Mouse (Mus musculus): Measurements from ENCODE around the gene Thap7.

Thap7 gene

DNA sequence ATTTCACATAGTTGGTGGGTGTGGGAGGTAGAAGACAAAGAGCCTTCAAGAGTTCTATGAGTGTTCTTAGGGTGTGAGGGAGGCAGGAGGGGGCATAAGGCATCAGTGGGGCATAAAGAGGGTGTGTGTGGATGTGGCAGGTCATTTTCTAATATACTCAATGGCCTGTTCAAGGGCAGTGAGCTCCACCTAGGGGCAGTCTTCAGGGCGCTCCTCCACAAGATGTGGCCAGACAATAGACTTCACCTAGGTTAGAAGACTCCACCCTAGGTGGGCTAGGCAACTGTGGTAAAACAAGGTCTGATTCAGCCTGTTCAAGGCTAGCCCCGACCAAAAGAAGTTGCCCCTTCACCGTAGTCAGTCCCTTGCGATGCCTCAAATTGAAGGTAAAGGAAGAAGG lies 1.3 kb upstream of the Thap7 start:
- peak; percentile 59 for DNase-seq (ENCODE audit: low read depth)

DNA sequence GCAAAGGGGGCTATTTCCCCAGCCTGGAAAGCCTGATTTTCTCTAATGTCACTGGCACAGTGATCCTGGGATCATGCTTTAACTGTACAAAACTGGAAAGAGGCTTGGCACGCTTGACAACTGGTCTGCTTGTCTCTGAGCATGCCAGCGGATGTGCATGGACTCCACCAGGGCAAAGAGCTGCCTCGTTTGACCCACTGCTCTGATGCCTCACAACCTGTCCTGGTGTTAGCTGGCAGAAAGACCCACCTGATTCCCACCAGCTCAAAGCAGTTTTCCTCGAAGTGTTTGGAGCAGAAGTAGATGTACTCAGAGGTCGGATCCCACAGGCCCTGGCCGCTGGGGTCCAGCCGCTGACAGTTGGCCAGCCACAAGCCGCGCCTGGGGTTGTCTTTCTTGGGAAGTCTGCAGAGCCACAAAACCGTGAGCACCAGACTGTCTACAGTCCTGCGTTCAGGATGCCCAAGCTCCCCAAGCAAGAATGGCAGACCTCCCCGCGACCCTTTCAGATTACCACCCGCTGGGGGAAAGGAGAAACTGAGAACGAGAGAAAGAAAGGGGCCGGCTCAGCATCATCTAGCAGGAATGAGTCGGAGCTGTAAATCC lies 852 bp downstream of the Thap7 start:
- no peak for DNase-seq (ENCODE audit: low read depth)

DNA sequence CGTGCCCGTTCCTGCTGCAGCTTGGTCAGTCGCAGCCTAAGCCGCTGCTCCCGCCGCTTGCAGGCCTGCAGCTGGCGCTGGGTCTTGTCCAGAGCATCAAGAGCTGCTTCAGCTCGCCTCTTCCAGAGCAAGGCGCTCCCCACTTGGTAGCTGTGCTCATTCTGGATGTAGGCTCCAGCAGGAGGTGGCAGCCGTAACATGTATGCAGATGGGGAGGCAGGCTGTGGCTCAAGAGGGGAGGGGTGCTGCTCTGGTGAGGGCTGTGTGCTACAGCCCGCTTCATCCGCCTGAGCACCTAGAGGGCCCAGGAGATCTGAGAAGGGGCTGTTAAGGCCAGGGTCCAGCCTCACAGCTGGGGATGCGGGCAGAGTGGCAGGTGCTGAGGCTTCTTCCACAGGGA lies 2.7 kb downstream of the Thap7 start:
- DNase-seq (ENCODE audit: low read depth), result no peak

DNA sequence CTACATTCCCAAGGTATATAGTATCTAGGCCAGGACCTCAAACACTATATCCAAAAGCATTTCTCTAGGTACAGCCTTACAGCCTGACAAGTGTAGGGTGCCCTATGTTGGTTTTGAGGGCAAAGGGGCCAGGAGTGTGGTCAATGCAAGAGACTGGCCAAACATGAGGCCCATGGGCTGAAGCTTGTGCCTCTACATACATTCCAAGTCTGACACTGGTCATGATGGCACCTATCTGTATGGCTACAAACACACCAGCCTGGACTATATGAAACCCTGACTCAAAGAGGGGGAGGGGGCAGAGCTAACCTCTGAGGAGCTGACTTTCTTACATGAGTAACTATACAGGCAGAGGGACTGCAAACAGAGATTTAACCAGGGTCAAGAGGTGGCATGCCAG lies 3.3 kb downstream of the Thap7 start:
- DNase-seq (ENCODE audit: low read depth), result no peak

DNA sequence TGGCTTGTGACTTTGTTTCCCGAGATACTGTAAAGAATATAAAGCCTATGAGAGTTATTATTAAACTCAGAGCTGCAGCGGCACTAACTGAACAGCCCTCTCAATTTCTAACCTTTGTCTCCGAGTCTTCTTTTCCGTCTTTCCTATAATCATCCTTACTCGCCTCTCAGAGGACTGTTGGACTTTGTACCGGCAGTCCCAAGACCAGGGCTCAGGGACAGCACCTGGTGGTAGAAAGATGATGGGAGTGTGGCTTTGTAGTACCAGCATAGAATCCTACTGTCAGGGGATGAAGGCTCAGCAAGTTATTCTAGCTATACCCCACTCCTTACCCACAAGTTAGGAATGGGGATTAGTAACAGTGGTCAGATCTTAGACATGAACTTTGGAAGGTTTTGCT lies 4.7 kb downstream of the Thap7 start:
- no peak for DNase-seq (ENCODE audit: low read depth)

DNA sequence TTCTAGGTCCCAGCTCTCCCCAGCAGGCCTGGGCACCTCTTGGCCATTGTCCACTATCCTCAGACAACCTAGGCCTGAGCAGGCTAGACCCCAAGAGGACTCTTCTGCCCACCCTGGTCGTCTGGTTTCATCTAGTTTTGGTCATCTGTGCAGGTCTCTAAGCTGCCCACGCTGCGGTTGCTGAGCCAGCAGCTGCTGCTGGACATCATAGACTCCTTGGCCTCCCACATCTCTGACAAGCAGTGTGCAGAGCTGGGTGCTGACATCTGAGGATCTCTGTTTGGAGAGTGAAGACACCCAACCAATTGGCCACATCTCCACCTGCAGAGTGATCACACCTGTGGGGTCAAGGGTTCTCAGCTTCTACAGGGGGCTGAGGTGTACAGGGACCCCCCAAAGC lies 5.4 kb downstream of the Thap7 start:
- no peak for DNase-seq (ENCODE audit: low read depth)

DNA sequence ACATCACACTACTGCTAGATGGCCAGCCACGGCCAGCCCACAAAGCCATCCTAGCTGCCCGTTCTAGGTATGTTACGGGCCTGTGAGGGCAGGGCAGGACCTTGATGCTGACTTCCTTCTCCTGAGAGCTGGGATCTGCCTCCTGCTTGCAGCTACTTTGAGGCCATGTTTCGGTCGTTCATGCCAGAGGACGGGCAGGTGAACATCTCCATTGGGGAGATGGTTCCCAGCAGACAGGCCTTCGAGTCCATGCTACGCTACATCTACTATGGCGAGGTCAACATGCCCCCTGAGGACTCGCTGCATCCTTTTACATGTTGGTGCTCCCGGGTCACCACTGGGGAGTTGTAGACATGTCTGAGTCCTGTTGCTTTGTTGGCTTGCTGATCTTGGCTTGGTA lies 6.8 kb downstream of the Thap7 start:
- DNase-seq (ENCODE audit: low read depth), result no peak

DNA sequence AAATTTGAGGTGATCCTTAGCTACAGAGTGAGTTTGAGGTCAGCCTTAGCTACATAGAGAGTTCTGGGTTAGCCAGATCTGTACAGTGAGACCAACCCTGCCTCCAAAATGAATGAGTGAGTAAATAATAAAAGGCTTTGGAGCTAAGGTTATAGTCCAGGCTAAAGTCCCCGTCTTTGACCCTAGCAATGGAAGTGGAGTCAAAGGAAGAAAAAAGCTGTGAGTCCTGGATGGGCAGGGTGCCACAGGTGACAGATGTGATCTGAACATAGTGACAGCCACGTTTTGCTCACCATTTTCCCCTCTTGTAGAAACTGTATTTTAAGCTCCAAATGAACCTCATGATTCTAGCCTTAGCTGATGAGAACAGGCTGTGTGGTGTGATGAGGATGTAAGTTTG lies 12.0 kb downstream of the Thap7 start:
- no peak for DNase-seq (ENCODE audit: low read depth)

DNA sequence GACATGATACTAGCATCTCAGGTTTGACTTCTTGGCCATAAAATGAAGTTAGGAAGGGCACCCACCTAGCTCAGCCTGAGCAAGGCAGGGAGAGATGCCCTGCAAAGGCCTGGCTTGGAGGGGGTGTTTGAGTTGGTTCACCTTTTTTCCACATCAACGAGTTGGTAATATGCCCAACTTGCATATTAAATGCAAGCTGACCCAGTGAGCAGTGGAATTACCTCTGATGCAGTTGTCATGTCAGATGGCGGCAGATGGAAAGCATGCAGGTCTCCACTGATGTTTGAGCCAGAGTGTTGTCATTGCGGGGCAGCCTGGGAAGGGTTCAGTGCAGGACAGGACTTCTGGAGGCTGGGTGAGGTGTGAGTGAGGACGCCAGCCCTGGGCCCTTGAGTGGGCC lies 19.5 kb downstream of the Thap7 start:
- DNase-seq (ENCODE audit: low read depth), result no peak

DNA sequence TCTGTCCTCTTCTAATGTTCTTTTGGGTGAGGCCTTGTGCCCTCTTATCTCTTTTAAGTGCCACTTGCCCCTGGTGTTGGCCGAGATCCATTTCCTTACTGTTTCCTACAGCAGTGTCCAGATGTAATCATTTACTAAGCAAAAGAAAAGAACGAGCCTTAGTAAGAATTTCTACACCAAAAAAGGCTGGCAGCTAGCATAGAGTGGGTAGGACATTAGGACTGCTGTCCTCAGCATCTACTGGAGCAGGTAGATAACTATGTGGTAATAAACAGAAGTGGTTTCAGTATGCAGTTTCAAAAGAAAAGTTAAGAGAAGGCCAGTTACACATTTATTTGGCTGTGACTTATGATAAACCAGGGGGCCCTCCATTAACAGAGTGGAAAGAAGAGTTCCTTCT lies 20.2 kb downstream of the Thap7 start:
- DNase-seq (ENCODE audit: low read depth), result no peak

DNA sequence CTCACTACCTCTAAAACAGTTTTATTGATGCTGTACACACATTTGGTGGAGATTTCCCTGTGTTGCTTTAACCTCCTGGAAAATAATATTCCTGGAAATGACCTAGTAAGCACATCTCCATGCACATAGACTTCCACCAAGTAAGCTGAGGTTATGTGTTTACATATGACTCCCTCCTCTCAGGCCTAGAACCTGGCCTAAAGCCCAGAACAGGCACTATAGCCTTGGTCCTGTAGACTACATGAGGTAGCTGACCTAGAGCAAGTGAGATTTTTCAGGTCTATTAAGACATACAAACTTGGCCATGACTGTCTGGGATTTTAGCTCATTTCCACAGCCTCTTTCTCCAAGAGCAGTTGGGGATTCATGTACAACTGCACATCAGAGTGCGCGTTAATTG lies 20.8 kb downstream of the Thap7 start:
- DNase-seq (ENCODE audit: low read depth), result peak; percentile 64

DNA sequence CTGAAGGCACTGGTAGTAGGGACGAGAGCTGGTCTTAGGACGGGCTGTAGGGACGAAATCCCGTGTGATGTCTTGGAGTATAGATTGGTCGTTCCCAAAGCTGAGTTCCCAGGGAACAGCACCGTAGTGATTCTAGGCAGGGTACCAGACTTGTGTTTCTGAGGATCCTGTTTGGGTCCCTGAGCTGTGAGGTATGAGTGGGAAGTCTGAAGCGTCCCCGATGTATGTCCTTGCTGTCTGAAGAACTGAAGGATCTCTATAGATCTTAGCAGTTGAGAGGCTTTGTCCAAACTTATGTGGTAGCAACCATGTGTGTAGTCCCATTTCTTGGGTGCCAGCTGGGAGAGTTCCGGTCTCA lies 21.7 kb downstream of the Thap7 start:
- DNase-seq (ENCODE audit: low read depth), result no peak

DNA sequence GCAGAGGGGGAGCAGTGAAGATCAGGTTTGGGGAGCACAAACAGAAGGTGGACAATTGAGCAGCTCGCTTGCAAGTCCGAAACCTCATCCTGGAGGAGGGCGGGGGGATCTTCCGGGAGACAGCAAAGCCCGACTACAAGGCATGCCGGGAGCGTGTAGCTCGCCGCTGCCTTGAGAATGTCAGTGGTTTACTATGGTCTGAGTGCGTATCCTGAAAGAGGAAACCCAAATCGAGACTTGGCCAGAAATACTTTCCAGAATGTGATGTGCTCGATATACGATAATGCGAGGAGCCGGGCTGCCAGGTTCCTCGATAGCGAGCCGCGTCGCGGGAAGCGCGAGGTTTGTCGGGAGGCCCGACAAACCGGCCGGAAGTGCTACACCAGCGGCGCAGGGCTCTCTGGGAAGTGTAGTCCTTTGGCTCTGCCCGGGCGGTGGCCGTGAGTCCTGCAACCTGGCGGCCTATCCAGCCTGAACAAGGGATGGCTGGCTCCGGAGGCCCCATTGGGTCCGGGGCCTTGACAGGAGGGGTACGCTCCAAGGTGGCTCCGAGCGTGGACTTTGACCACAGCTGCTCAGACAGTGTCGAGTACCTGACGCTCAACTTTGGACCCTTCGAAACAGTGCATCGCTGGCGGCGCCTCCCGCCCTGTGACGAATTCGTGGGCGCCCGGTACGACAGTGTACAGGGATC lies 22.2 kb downstream of the Thap7 start, which contains the start of gene Lztr1:
Gene Lztr1, plus strand, starts transcription at position 143 of the 694 bp plus-strand sequence.
- peak; percentile 93 for DNase-seq (ENCODE audit: low read depth)

DNA sequence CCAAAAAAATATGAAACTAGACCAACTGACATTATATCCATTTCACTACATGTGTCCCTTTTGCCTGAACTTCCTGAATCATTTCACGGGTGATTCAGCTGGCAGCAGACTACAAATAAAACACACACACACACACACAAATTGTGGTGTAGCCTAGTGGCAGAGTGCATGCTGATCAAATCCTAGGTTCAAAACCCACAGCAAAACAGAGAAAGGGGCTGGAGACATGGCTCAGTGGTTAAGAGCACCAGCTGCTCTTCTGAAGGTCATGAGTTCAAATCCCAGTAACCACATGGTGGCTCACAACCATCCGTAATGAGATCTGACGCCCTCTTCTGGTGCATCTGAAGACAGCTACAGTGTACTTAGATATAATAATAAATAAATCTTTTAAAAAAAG lies 22.9 kb downstream of the Thap7 start:
- DNase-seq (ENCODE audit: low read depth), result peak; percentile 28

DNA sequence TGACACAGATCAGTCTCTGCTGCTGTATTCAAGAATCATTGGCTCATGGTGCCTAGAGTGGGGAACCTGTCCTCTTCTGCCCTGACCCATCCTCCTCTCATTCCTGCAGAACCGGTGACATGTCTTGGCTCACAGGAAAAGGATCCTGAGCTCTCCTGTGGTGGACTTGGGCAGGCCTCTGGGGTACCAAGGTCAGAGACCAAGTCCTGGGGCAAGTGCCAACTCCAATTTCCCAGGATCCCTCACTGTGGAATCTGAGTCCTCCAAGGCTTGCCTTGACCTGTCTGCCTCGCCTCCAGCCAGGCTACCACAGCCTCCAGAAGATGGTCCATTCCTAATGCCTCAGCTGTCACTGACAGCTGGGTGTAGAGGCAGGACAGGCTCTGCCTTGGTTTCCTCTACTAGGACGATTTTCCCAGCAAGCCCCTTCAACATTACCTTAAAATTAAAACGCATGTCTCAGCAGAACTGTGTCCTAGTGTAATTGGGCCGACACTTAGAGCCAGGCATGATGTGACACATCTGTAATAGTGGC lies 23.9 kb downstream of the Thap7 start:
- DNase-seq (ENCODE audit: low read depth), result no peak

DNA sequence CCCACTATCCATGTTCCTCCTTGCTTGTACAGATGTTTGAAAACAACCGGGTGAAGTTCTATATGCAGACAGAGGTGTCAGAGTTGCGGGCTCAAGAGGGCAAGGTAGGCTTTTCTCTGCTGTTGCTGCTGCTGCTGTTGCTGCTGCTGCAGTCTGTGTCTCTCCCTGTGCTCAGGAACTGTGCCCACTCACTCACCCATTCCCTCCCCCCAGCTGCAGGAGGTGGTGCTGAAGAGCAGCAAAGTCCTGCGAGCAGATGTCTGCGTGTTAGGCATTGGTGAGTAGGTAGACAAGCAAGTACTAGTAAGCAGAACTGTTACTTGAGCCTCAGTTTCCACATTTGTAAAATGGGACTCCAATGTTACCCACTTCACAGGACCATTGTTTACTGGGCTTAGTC lies 28.3 kb downstream of the Thap7 start:
- no peak for DNase-seq (ENCODE audit: low read depth)

DNA sequence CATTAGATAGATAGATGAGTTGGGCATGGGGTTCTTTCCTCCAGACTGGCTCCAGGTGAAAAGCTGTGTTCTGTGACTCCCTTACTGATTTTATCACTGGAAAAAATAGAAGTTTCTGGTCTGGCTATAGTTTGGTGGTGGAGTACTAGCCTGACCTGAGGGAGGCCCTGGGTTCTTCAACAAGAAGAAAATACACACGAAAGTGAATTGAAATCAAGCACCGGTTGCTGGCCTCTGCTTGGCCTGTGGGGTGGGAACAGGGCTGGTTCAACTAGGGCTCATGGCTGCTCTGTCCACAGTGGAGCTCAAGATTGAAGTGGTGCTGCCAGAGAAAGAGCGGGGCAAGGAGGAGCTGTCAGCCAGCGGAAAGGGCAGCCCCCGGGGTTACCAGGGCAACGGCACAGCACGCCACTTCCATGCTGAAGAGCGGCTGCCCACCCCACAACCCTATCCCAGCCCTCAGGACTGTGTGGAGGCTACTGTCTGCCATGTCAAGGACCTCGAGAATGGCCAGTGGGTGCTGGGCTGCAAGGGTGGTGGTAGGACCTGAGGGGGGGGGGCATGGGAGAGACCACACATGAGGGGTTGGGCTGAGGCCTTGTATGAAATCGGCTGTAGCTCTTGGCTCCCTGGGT lies 31.6 kb downstream of the Thap7 start:
- no peak for DNase-seq (ENCODE audit: low read depth)

DNA sequence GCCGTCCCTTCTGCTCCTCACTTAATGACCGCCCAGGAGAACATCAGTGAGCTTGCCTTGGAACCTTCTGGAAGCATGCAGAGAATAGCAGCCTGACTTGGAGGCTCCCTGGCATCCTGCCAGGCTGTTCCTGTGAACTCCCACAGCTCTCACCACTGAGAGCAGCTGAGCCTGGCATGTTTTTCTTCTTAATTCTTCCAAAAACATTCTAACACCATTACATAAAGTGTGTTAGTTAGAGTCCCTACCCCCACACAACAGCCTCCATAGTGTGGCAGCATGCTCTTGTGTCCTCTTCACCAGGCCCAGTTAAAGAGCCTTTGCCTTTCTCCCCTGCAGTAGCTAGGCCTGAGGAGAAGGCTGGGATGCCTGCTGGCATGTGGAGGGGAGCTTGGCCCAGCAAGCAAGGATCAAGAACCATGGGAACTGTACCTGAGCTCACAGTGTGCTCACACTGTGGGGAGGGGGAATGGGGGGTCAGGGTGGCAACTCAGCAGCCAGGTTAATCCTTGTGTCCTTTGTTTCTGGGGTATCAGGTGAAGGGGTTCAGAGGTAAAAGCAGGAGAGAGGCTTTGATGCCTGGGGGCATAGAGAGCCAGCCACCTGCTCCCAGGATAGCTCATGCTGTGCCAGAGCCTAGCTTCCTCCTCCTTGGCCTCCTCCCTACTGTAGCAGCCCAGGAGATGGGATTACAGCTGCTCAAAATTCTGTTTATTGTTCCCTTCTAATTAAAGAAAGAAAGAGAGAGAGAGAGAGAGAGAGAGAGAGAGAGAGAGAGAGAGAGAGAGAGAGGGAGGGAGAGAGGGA lies 34.2 kb downstream of the Thap7 start:
- peak; percentile 83 for DNase-seq (ENCODE audit: low read depth)

DNA sequence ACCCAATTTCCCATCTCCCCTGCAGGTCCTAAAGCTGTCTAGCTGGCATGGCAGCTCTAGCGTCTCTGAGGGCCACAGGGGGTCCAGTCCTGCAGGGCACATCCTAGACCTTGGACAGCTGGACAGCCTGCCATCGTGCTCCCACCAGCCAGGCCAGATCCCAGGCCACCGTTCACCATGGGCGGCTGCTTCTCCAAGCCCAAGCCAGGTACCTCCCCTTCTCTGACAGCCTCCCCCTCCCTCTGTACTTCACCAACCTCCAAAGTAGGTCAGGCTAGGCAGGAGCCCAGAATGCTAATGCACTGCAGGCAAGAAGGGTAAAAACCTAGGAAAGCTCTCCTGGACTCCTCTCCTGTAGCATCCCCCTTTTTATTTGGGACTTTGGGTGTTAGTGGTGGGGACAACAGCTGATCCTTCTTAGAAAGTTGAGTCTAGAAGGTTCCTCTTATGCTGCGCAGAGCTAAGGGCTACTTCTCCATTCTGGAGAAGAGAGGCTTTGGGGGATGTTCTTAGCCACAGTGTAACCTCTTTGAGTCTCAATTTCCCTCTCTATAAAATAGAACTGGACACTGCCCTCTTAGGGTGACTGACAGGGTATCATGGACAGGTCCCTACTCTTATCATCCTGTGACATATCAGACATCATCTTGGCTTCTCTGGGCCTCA lies 38.9 kb downstream of the Thap7 start:
- no peak for DNase-seq (ENCODE audit: low read depth)

DNA sequence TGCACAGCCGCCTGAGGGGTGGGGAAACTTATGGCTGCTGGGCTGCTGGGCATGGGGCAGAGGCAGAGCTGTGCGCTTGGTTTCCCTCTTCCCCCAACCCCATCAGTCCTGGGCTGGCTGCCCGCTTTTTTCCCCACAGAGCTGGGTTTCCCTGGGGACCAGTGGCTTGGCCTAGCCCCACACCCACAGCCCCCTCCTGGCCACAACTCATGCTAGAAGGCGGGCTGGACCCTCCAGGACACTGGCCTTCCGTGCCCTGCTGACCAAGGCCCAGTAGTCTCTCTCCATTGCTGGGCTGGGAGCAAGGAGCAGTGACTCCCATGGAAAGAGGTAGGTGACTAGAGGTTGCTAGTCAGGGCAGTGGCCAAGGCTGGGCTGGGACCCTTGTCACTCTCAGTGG lies 39.8 kb downstream of the Thap7 start:
- DNase-seq (ENCODE audit: low read depth), result no peak

DNA sequence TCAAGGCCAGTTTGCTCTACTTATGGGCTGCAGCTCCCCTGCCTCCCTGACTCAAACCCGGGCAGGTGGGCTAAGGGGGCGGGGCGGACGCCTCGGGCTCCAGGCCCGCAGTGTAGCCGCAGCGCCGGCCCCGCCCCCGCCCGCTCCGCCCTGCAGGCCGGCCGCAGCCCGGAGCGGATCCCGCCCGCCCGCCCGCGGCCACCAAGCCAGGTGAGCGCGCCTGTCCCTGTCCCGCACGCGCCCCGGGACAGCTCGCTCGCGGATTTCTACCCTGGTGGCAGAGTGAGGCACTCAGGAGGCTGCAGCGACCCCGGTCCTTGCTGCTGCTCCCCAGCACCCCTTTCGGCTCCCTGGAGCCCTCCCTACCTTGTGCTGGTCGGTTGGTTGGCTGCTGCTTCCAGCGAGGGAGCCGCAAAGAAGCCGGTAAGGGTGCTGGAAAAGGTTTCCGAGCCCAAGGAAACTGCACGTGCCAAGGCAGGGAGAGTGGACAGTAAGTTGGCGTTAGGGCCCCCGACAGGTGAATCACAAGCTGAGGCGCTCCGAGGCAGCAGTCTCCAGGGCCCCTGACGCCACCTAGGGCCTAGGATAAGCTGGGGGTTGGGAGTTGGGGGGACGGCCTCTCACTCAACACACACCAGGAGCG lies 41.3 kb downstream of the Thap7 start, which contains the start of gene Aifm3:
Gene Aifm3, plus strand, starts transcription at position 143 of the 643 bp plus-strand sequence.
- DNase-seq (ENCODE audit: low read depth), result no peak
